Mouse (Mus musculus): ENCODE results near the gene Selenof. TPM values are rescaled to one million over a fixed set of nuclear protein-coding genes. Genes with fewer than 3 reads are reported as not detected.

Gene Selenof
- total RNA-seq, 2 experiments from 2014 or later: 115 to 122 TPM

GRCm38 (mm10) chr3:144548186-144548845, 21.8 kb upstream of the Selenof start:
- Histone ChIP-seq H3K4me3 (no peak overlapping the region), H3K27ac (peak overlapping the region; percentile 87; the same call in 1 of the 2 replicates)
- no peak for DNase-seq
- TF ChIP-seq CTCF (IDR thresholded peaks at IDR 0.05): no peak
- intact Hi-C loops (cut with DNase I): no loop called here

- Histone ChIP-seq H3K27ac (peak overlapping the region; percentile 87), H3K4me3 (peak overlapping the region; percentile 24)
- intact Hi-C loops (cut with DNase I): loop anchor here (5.0 kb wide), 1 partner anchor 43 kb away; no protein-coding TSS in a partner anchor
- TF ChIP-seq CTCF (IDR thresholded peaks at IDR 0.05): no peak
- peak; percentile 70 for DNase-seq
Observed at GRCm38 (mm10) chr3:144550036-144550435, 20.1 kb upstream of the Selenof start.

- intact Hi-C loops (cut with DNase I): loop anchor here (5.0 kb wide), 1 partner anchor 43 kb away; no protein-coding TSS in a partner anchor
Observed at GRCm38 (mm10) chr3:144550659-144551058, 19.4 kb upstream of the Selenof start.

GRCm38 (mm10) chr3:144551416-144551815, 18.7 kb upstream of the Selenof start:
- TF ChIP-seq CTCF (IDR thresholded peaks at IDR 0.05): no peak
- no peak overlapping the region for H3K4me3 ChIP-seq
- no peak for DNase-seq
- intact Hi-C loops (cut with DNase I): loop anchor here (5.0 kb wide), 1 partner anchor 44 kb away; no protein-coding TSS in a partner anchor
- peak overlapping the region; percentile 87; the same call in 1 of the 2 replicates for H3K27ac ChIP-seq

More at GRCm38 (mm10) chr3:144550659-144551058, 19.4 kb upstream of the Selenof start:
- no peak for DNase-seq
- no peak for TF ChIP-seq CTCF (IDR thresholded peaks at IDR 0.05)
- H3K4me3 ChIP-seq: no peak overlapping the region
- H3K27ac ChIP-seq: peak overlapping the region; percentile 87

GRCm38 (mm10) chr3:144553942-144554341, 16.2 kb upstream of the Selenof start:
- peak overlapping the region; percentile 32; the same call in 1 of the 2 replicates for H3K4me3 ChIP-seq
- TF ChIP-seq CTCF (IDR thresholded peaks at IDR 0.05): no peak
- peak overlapping the region; percentile 87 for H3K27ac ChIP-seq
- intact Hi-C loops (cut with DNase I): loop anchor here (2.0 to 5.0 kb wide), 2 partner anchors 15 to 47 kb away; no protein-coding TSS in a partner anchor
- peak; percentile 69 for DNase-seq

- Histone ChIP-seq H3K27ac (peak overlapping the region; percentile 87), H3K4me3 (no peak overlapping the region)
- TF ChIP-seq CTCF (IDR thresholded peaks at IDR 0.05): no peak
- no peak for DNase-seq
- intact Hi-C loops (cut with DNase I): loop anchor here (5.0 kb wide), 1 partner anchor 47 kb away; no protein-coding TSS in a partner anchor
Observed at GRCm38 (mm10) chr3:144554503-144554902, 15.6 kb upstream of the Selenof start.

GRCm38 (mm10) chr3:144555144-144555543, 15.0 kb upstream of the Selenof start:
- intact Hi-C loops (cut with DNase I): no loop called here
- Histone ChIP-seq H3K4me3 (no peak overlapping the region), H3K27ac (peak overlapping the region; percentile 87; the same call in 1 of the 2 replicates)
- DNase-seq: no peak
- no peak for TF ChIP-seq CTCF (IDR thresholded peaks at IDR 0.05)

GRCm38 (mm10) chr3:144556625-144557324, 13.3 kb upstream of the Selenof start:
- TF ChIP-seq CTCF (IDR thresholded peaks at IDR 0.05): no peak
- Histone ChIP-seq H3K27ac (peak overlapping the region; percentile 83), H3K4me3 (peak overlapping the region; percentile 15)
- DNase-seq: no peak
- intact Hi-C loops (cut with DNase I): no loop called here

GRCm38 (mm10) chr3:144558274-144558673, 11.8 kb upstream of the Selenof start:
- Histone ChIP-seq H3K27ac (peak overlapping the region; percentile 83), H3K4me3 (peak overlapping the region; percentile 62)
- DNase-seq: peak; percentile 38
- TF ChIP-seq CTCF (IDR thresholded peaks at IDR 0.05): no peak
- intact Hi-C loops (cut with DNase I): no loop called here

GRCm38 (mm10) chr3:144561511-144562250, 8.4 kb upstream of the Selenof start:
- intact Hi-C loops (cut with DNase I): no loop called here
- Histone ChIP-seq H3K27ac (peak overlapping the region; percentile 59), H3K4me3 (peak overlapping the region; percentile 46)
- no peak for DNase-seq
- TF ChIP-seq CTCF (IDR thresholded peaks at IDR 0.05): no peak

GRCm38 (mm10) chr3:144563916-144564315, 6.2 kb upstream of the Selenof start:
- TF ChIP-seq CTCF (IDR thresholded peaks at IDR 0.05): no peak
- Histone ChIP-seq H3K4me3 (no peak overlapping the region), H3K27ac (no peak overlapping the region)
- DNase-seq: no peak
- intact Hi-C loops (cut with DNase I): no loop called here

GRCm38 (mm10) chr3:144565212-144565611, 4.9 kb upstream of the Selenof start:
- Histone ChIP-seq H3K4me3 (no peak overlapping the region), H3K27ac (no peak overlapping the region)
- TF ChIP-seq CTCF (IDR thresholded peaks at IDR 0.05): no peak
- DNase-seq: no peak
- intact Hi-C loops (cut with DNase I): no loop called here

Data from gastrocnemius, adult 2 months (tissue).